Mouse (Mus musculus) gastrocnemius, postnatal 4 days (tissue): ENCODE measurements around the gene St3gal4. TPM values are rescaled to one million over a fixed set of nuclear protein-coding genes. Genes with fewer than 3 reads are reported as not detected.
"Not testable (repeated sequence)": the region's sequence is repeated elsewhere in the genome, so short reads cannot be mapped to it uniquely, and the experiment has no call there.

Experiments used
- DNase-seq, 2 experiments: peaks; one replicate each; pipeline ENCODE4 v3.0.0; 2021 to 2022; ENCODE audit warnings: low spot score in 2 of 2, mixed read lengths in 2 of 2
- long read RNA-seq, 2 experiments: library from polyadenylated mRNA; stranded (forward); transcript quantifications; one replicate each; pipeline ENCODE4 v2.0.0; 2021
- total RNA-seq, 2 experiments: library from RNA; stranded (reverse); gene quantifications; 2 replicates each; pipeline ENCODE4 v1.2.3; 2021

The St3gal4 gene
- total RNA-seq = 10 to 100 TPM; 20.1 to 22.6 TPM
- long read RNA-seq, experiment 1, transcript St3gal4-201 (11 exons, 2,095 nt) = major isoform, 23 of 30 reads
- long read RNA-seq, experiment 1, partial matches to known transcripts = 2 of 30 reads
- long read RNA-seq, experiment 1, other reads (novel, unspliced or antisense) = 5 of 30 reads
- long read RNA-seq, experiment 2, transcript St3gal4-201 (11 exons, 2,095 nt) = major isoform, 38 of 47 reads
- long read RNA-seq, experiment 2, partial matches to known transcripts = 2 of 47 reads
- long read RNA-seq, experiment 2, other reads (novel, unspliced or antisense) = 7 of 47 reads

DNA sequence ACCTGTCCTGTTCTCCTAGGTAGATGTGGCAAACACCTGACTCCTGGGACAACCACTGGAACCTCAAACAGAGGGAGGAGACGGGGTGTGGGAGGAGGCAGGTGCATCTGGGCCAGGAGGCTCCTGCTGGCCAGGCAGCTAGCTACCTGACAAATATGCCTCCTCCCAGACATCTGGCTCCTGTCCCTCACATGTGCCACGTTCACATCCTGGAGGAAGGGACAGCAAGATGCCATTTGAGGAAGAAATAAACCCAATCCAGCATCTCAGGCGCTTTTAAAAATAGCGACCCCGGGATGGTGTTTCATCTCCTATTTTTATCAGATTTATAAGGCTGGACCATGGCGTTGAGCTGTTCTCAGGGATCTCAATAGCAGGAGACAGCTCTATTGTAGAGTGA is at the start of gene St3gal4:
Gene St3gal4, minus strand, starts transcription at position 101 of the 400 bp plus-strand sequence.
- no peak for DNase-seq

DNA sequence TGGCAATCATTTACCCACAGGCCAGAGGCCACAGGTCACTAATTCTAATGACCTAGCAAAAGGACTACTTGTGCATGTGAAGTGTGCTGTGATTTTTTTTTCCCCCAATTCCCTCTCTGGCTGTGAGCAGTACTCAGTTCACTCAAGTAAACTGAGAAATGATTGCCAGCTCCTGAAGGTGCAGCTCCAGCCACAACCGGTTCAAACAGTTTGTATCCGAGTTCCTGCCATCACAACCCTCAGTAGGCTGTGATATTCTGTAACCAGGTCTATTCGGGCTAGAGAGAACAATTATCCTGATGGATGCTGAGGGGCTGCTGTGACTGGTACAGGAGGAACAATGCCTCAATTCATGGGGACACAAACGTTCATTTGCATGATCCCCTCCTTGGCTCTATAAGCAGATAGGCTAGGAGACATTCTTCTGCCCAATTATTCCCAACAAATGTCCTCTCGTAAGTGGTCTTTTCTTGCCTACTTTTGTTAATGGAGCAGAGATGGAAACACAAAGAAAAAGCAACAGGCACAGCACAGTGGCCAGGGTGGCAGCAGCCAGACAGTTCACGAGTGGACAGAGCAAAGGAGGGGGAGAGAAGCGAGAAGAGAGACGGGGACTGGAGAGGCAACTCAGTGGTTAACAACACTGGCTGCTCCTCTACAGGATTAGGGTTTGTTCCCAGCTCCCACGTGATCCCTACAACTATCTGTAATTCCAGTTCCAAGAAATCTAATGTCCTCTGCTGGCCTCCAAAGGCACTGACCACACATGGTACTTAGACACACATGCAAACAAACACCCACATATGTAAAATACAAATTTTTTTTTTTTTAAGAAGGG is 47.9 kb upstream of the St3gal4 start:
- DNase-seq = no peak

DNA sequence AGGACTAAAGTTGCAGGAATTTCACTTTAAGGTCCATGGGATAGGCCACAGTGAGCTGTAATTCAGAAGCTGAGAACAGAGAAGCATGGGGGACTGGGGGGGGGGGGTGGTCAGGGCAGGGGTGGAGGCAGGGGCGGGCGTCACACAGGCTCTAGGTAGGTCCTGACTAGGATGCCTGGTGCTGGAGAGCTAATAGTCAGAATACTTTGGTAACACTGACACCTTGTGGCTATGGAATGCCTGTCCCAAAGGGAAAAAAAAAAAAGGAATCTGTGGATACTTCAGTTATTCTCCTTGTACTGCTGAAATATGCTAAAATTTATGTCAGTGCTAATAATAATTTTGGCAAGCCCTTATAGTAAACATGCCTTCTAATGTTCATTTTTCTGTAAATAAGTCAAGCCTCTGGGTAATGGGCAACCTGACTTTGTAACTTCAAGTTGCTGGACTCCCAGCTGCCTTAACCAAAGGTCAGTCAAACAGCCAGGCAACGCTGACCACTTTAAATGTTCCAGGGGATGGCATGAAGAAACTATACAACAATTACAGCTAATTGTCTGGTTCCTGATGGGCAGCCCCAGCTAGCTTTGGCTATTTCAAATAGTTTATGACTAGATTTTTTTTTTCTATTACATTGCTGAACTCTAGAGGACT is 47.2 kb upstream of the St3gal4 start:
- DNase-seq = no peak

DNA sequence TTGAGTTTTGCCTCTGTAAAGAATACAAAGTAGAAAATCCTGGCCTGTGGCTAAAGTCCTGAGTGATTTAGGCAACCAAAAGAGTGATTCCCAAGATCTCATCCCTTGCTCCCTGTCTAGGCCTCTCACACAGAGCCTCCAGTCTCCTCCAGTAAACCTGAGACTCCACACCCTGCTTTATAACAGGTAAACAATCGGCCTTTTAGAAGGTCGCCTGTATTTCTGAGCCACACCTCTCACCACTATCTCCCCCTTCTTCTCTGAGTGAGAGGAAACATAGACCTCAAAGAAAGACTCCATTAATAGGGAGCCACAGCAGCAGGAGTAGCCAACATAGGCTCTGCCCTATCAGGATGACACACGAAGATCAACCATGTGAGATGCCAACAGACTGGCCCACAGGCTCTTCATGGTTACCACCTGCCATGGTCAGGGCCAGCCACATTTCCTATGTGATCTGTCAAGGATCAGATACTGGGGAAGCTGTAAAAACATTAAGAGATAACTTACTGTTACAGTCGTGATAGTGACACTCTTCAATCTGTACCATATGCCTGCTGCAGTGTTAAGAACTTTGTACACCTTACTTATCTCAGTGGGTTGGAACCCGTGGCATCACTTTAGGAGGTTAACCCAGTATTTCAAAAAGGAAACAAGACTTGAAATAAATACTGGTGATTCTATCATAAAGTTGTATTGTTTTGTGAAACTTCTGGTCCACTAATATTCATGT is 45.2 kb upstream of the St3gal4 start:
- DNase-seq = no peak

DNA sequence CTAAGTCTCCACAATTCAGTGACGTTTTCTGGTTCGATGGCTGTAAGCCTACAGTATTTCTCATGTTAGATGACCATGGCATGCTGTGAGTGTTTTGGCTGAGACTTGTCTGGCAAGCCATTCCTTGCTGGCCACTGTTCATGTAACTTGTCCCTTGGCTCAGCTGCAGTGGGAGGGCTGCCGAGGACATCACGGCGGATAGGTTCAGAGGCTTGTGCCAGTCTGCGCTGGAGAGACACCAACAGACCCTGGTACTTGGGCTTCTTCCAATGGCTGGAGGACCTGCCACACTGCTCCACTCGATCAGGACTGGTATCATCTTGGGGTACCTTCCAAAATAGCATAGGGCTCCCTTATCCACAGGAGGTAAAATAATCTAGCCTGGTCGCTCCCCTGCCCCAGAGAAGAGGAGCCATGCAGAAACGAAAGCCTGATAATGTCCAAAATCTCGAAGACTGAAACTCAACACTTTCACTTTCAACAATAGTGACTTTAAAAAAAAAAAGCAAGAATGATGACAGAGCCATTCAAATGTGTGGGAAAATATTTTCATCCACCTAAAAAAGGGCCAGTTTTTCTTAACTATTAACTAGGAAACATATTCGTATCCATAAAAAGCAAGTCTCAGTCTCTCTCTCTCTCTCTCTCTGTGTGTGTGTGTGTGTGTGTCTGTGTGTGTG is 44.1 kb upstream of the St3gal4 start:
- peak in 1 of 2 experiments; percentile 60 for DNase-seq

DNA sequence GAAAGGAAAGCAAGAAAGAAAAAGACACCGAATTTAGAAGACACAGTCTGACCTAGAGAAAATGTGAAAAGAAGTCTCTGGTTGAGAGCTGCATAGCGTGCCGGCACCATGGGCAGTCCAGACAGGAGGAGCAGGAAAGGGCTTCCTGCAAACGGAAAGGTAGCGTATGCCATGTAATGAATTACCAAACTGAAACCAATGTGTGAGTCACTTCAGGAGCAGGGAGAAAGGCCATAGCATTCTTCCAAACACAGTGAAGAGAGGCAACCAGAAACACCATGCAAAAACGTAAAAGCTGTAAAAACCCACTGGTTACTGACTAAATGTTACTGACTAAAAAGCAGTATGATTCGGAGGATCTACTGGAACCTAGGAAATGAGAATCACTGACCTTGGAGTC is 42.7 kb upstream of the St3gal4 start:
- DNase-seq = no peak

GRCm38 (mm10) chr9:35160662-35161061 is 41.6 kb upstream of the St3gal4 start:
- DNase-seq = no peak

DNA sequence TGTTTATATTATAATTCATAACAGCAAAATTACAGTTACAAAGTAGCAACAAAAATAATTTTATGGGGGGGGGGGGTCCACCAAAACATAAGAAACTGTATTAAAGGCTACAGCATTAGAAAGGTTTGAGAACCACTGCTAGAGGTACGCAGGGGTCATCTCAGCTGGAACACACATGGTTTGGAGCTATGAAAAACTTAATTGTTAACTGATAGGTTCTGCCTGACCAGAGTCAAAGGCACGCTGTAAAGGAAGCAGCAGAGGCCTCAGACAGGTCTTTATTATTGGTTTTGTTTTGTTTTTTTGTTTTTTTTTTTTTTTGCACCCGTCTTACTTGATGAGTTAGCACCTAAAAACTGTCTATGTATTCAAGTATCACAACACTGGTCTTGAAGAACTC is 39.4 kb upstream of the St3gal4 start:
- DNase-seq = no peak

- DNase-seq = no peak
These were observed 37.8 kb upstream of the St3gal4 start for GRCm38 (mm10) chr9:35156862-35157261.

- peak; percentile 38 to 62 for DNase-seq
These were observed 37.1 kb upstream of the St3gal4 start for GRCm38 (mm10) chr9:35156002-35156710.

DNA sequence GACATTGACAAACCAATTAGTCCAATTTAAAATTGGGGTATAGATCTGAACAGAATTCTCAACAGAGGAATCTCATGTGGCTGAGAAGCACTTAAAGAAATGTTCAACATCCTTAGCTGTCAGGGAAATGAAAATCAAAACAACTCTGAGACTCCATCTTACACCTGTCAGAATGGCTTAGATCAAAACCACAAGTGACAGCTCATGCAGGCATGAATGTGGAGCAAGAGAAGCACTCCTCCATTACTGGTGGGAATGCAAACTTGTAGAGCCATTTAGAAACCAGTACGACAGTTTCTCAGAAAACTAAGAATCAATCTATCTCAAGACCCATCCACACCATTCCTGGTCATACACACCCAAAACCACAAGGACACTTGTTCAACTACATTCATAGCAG is 33.9 kb upstream of the St3gal4 start:
- no peak for DNase-seq

DNA sequence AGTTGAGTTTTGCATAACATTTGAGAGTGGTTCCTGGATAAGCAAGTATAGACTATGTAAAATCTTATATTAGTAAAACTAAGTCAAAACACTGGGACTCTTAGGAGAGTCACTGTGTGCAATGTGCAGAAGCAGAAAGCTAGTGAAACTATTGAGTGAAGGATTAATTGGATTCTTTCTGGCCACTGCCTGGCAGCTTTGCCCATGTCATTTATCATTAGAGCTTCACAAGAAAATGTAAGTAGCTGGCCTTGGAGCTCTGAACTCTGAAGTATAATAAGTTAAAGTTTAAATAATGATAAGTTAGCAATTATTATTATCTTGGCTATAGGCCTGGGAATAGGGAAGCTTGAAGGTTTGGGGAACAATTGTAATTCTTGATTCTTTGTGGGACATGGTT is 29.8 kb upstream of the St3gal4 start:
- DNase-seq = not testable (repeated sequence)

DNA sequence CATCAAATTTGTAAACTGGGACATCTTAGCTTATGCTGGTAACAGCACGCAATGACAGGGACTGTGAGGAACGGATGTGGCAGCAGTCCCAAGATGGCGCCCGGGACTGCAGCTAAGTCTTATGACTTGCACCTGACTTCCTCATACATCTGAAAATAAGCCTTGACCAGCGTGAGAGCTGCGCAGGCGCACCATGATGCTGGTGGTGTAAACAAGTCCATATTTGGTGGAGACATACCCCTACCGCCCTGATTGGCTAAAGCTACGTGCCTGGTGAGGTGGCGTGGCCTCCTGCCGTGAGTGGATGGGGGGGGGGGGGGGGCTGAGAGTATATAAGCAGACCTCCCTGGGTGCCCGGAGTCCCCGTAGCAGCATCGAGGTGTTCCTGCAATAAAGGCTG is 28.2 kb upstream of the St3gal4 start:
- not testable (repeated sequence) for DNase-seq

DNA sequence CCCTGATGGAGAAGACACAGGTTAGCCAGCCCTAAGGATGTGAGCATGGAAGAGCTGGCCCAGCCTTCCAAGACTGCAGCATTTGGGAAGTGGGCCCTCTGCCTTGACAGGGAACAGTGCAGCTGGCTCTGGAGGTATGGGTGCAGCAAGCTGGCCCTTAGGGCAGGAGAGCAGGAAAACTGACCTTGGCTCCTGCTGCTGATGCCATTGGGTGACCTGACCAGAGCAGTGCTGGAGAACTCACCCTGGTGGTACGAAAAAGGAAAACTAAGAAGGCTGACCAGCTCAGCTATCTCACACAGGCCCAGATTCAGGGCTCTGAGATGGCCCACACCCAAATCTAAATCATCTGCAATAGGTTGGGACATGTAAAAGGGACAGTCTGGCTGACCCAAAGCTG is 26.8 kb upstream of the St3gal4 start:
- no peak for DNase-seq

GRCm38 (mm10) chr9:35145118-35145517 is 26.1 kb upstream of the St3gal4 start:
- no peak for DNase-seq

GRCm38 (mm10) chr9:35142221-35142620 is 23.2 kb upstream of the St3gal4 start:
- no peak for DNase-seq

GRCm38 (mm10) chr9:35139231-35139744 is 20.2 kb upstream of the St3gal4 start:
- no peak for DNase-seq

DNA sequence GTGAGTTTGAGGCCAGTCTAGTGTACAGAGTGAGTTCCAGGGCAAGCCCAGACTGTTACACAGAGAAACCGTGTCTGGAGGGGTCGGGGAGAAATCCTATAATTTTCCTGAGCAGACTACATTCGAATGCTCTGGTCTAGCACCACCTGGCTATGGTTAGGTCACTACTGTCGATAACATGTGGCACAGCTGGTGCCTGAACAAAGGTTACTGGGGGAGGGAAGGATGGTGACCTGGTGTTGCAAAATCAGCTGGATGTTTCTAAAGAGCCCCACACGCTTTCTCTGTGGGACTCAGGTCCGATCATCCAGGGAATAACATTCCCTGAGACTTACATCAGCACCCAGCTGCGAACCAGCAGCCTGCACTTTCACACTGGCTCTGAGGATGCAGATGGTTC is 19.0 kb upstream of the St3gal4 start:
- no peak for DNase-seq

DNA sequence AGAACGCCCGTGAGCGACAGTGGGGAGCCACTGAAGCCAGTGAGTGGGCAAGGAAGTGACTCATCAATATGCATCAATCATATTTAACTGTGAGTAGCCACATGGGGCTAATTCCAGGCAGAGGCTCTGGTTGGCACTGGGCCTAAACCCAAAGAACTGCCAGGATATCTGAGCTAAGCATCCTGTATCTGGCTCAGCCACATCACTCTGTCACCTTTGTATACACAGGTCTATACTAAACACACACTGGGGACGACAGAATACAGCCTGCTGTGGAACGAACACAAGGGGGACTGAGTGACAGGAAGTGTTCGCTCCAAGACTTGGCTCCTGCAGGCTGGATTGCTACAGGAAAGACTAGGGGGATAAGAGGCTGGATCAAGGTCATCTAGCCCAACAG is 16.5 kb upstream of the St3gal4 start:
- no peak for DNase-seq
